Mouse (Mus musculus): ENCODE measurements around the gene Serpind1. TPM values are rescaled to one million over a fixed set of nuclear protein-coding genes. Genes with fewer than 3 reads are reported as not detected.

Serpind1 gene
- polyA plus RNA-seq, 1 experiment from 2014 or later = 5.8 TPM

- H3K4me3 ChIP-seq = no peak overlapping the region
- no peak overlapping the region for H3K4me2 ChIP-seq
- H3K27ac ChIP-seq = no peak overlapping the region
- WGBS = 92% methylated on average over 4 of the region's 4 CpGs
- no peak for ATAC-seq (replicated peaks)
- H3K36me3 ChIP-seq (replicated peaks) = peaks cover 40% of the 10 kb centered on the region
- no peaks in the 10 kb centered on the region for H3K4me1 ChIP-seq
- H3K27me3 ChIP-seq (replicated peaks) = no peaks in the 10 kb centered on the region
- H3K9me3 ChIP-seq = no peaks in the 10 kb centered on the region
- no peak overlapping the region for H3K9ac ChIP-seq
Observed at GRCm38 (mm10) chr16:17382306-17382705, 51.1 kb downstream of the Serpind1 start.

DNA sequence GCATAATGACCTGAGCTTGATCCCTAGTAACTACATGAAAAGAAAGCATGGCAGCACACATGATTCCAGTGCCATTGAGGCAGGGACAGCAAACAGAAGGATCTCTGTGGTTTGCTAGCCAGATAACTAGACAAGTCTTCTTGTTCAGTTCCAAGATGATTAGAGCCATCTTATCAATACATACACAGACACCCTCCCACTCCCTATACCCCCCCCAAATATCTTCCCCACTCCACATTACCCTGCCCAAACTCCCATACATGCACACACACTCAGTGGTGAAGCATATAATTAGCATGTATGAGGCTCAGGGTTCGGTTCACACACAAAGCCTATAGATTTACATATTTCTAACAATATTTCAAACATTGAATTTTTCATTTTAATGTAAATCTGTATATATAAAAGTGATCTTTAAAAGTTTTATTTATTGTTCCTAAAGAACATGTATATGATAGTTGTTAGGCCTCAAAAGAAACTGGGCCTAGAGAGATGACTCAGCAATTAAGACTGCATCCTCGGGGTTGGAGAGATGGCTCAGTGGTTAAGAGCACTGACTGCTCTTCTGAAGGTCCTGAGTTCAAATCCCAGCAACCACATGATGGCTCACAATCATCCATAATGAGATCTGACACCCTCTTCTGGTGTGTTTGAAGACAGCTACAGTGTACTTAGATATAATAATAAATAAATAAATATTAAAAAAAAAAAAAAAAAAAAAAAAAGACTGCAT is 52.6 kb downstream of the Serpind1 start:
- Histone ChIP-seq H3K4me3 (no peak overlapping the region), H3K4me1 (no peaks in the 10 kb centered on the region), H3K27me3 (replicated peaks) (no peaks in the 10 kb centered on the region), H3K9ac (no peak overlapping the region), H3K27ac (no peak overlapping the region), H3K9me3 (no peaks in the 10 kb centered on the region), H3K36me3 (replicated peaks) (peaks cover 32% of the 10 kb centered on the region), H3K4me2 (no peak overlapping the region)
- ATAC-seq (replicated peaks) = no peak
- WGBS = 95% methylated on average over 2 of the region's 2 CpGs

DNA sequence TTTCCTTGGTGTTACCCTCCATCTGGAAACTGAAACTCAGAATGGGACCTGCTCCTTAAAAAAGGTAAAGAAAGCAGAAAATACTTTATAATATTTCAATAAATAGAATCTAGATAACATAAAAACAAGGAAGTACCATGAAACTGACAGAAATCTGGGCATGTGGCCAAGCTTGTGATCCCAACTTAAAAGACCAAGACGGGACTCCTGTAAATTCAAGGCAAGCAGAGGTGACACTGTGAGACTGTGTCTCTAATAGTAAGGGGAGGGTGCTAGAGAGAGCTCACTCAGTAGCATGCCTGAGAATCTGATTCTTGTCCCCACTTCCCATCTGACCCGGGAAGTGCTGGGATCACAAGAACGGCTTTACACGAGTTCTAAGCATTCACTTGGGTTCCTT is 61.6 kb downstream of the Serpind1 start:
- 80% methylated on average over 4 of the region's 4 CpGs for WGBS
- no peaks in the 10 kb centered on the region for H3K9me3 ChIP-seq
- H3K27ac ChIP-seq = no peak overlapping the region
- peaks cover 4% of the 10 kb centered on the region; the same call in 1 of the 2 replicates for H3K36me3 ChIP-seq (replicated peaks)
- no peak for ATAC-seq (replicated peaks)
- H3K9ac ChIP-seq = no peak overlapping the region
- H3K27me3 ChIP-seq (replicated peaks) = no peaks in the 10 kb centered on the region
- no peak overlapping the region for H3K4me3 ChIP-seq
- H3K4me2 ChIP-seq = no peak overlapping the region
- H3K4me1 ChIP-seq = no peaks in the 10 kb centered on the region

Other genes with a start within 250 kb of the Serpind1 start
- 146 and 156 TPM in 2 replicates for gene Ppil2, start 220.1 kb upstream of the Serpind1 start, polyA plus RNA-seq (2015; fragmentation: Nextera tagmentation; extraction: Ambion mirVana)
- gene 2610318N02Rik, start 206.2 kb upstream of the Serpind1 start, polyA plus RNA-seq (2015; fragmentation: Nextera tagmentation; extraction: Ambion mirVana) = 15.2 and 15.6 TPM in 2 replicates
- gene Sdf2l1, start 199.0 kb upstream of the Serpind1 start, polyA plus RNA-seq (2015; fragmentation: Nextera tagmentation; extraction: Ambion mirVana) = 29.8 and 32.7 TPM in 2 replicates
- gene Ydjc, start 186.8 kb upstream of the Serpind1 start, polyA plus RNA-seq (2015; fragmentation: Nextera tagmentation; extraction: Ambion mirVana) = 37.3 and 43.7 TPM in 2 replicates
- gene Ccdc116, start 184.1 kb upstream of the Serpind1 start, polyA plus RNA-seq (2015; fragmentation: Nextera tagmentation; extraction: Ambion mirVana) = 2.9 and 3.7 TPM in 2 replicates
- gene Ube2l3, start 128.7 kb upstream of the Serpind1 start, polyA plus RNA-seq (2015; fragmentation: Nextera tagmentation; extraction: Ambion mirVana) = 262 and 275 TPM in 2 replicates
- gene Rimbp3, start 122.8 kb upstream of the Serpind1 start, polyA plus RNA-seq (2015; fragmentation: Nextera tagmentation; extraction: Ambion mirVana) = 2.6 and 3.3 TPM in 2 replicates
- 11.1 and 11.6 TPM in 2 replicates for gene Hic2, start 97.8 kb upstream of the Serpind1 start, polyA plus RNA-seq (2015; fragmentation: Nextera tagmentation; extraction: Ambion mirVana)
- gene Tmem191c, start 55.3 kb upstream of the Serpind1 start, polyA plus RNA-seq (2015; fragmentation: Nextera tagmentation; extraction: Ambion mirVana) = 63.2 and 67.6 TPM in 2 replicates
- 24.5 and 25.1 TPM in 2 replicates for gene Snap29, start 74.6 kb downstream of the Serpind1 start, polyA plus RNA-seq (2015; fragmentation: Nextera tagmentation; extraction: Ambion mirVana)
- gene Pi4ka, start 74.9 kb downstream of the Serpind1 start, polyA plus RNA-seq (2015; fragmentation: Nextera tagmentation; extraction: Ambion mirVana) = 68.4 and 77.8 TPM in 2 replicates
- gene Crkl, start 120.6 kb downstream of the Serpind1 start, polyA plus RNA-seq (2015; fragmentation: Nextera tagmentation; extraction: Ambion mirVana) = 83.2 and 89.6 TPM in 2 replicates
- gene Aifm3, start 158.2 kb downstream of the Serpind1 start, polyA plus RNA-seq (2015; fragmentation: Nextera tagmentation; extraction: Ambion mirVana) = 16.8 and 17.9 TPM in 2 replicates
- 146 and 164 TPM in 2 replicates for gene Lztr1, start 177.3 kb downstream of the Serpind1 start, polyA plus RNA-seq (2015; fragmentation: Nextera tagmentation; extraction: Ambion mirVana)
- gene Thap7, start 199.8 kb downstream of the Serpind1 start, polyA plus RNA-seq (2015; fragmentation: Nextera tagmentation; extraction: Ambion mirVana) = 60.4 and 65.3 TPM in 2 replicates
- gene Lrrc74b, start 229.9 kb downstream of the Serpind1 start, polyA plus RNA-seq (2015; fragmentation: Nextera tagmentation; extraction: Ambion mirVana) = 1.3 TPM in 2 replicates
- 2.3 and 3.1 TPM in 2 replicates for gene P2rx6, start 230.5 kb downstream of the Serpind1 start, polyA plus RNA-seq (2015; fragmentation: Nextera tagmentation; extraction: Ambion mirVana)